Mouse (Mus musculus) right cerebral cortex, postnatal 10 days (tissue): ENCODE results near the gene Snx33.

Experiments
- DNase-seq, 2 experiments: peaks; one replicate each; pipeline ENCODE4 v3.0.0; 2021; ENCODE audit warnings: low spot score in 2 of 2

Snx33 gene

GRCm38 (mm10) chr9:56890522-56891250 is 37.5 kb downstream of the Snx33 start:
- peak; percentile 20 to 39 for DNase-seq

GRCm38 (mm10) chr9:56889817-56890216 is 38.4 kb downstream of the Snx33 start:
- DNase-seq, result peak; percentile 86 to 87

- DNase-seq, result peak in 1 of 2 experiments; percentile 36
These were observed 40.6 kb downstream of the Snx33 start for GRCm38 (mm10) chr9:56887581-56887980.

- DNase-seq, result no peak
These were observed 41.6 kb downstream of the Snx33 start for GRCm38 (mm10) chr9:56886601-56887000.

DNA sequence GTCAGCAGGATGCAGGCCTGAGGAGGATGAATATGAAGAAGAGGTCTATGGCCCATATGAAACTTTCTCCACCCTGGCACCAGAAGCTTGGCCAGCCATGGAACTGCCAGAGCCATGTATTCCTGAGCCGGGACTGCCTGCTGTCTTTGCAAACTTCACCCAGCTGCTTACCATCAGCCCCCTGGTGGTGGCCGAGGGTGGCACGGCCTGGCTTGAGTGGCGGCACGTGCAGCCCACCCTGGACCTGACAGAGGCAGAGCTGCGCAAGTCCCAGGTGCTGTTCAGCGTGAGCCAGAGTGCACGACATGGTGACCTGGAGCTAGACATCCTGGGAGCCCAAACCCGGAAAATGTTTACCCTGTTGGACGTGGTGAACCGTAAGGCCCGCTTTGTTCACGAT is 42.1 kb downstream of the Snx33 start:
- DNase-seq, result peak in 1 of 2 experiments; percentile 29

DNA sequence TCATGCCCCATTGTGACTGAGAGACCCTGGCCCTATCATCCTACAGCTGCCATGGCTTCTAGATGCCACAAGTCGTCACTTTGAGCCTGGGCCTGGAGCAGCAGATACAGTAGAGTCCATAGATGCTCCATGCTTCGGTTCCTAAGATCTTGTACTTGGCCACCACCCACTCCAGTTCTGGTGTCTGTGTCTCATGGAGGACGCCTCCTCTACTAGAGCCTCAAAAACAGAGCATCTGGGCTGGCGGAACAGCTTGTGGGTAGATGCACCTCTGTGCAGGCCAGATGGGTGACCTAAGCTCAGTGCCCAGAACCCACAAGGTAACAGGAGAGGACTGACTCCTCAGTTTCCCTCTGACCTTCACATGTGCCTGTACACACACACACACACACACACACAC is 43.8 kb downstream of the Snx33 start:
- no peak for DNase-seq

GRCm38 (mm10) chr9:56883470-56883869 is 44.7 kb downstream of the Snx33 start:
- DNase-seq, result no peak

- DNase-seq, result no peak
These were observed 45.4 kb downstream of the Snx33 start for GRCm38 (mm10) chr9:56882818-56883217.

GRCm38 (mm10) chr9:56882283-56882682 is 45.9 kb downstream of the Snx33 start:
- DNase-seq, result peak in 1 of 2 experiments; percentile 38

- DNase-seq, result peak; percentile 60 to 70
These were observed 46.6 kb downstream of the Snx33 start for GRCm38 (mm10) chr9:56881539-56882082.

DNA sequence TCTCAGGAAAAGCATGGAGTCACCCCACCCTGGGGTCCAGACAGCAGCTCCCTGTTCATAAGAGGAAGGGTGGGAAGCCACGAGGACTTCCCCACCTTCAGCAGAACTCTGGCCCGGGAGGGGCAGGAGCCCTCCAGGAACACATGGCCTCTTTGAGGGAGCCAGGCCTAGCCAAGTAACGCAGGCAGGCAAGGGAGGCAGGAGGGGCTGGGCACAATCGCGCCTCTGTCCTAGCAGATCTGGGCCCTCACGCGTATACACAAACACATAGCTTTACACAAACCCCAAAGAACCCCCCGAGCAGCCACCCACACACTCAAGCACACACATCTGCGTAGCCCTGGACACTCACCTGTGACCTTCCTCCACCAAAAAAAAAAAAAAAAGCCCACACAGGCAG is 47.4 kb downstream of the Snx33 start:
- DNase-seq, result peak; percentile 68 to 73

DNA sequence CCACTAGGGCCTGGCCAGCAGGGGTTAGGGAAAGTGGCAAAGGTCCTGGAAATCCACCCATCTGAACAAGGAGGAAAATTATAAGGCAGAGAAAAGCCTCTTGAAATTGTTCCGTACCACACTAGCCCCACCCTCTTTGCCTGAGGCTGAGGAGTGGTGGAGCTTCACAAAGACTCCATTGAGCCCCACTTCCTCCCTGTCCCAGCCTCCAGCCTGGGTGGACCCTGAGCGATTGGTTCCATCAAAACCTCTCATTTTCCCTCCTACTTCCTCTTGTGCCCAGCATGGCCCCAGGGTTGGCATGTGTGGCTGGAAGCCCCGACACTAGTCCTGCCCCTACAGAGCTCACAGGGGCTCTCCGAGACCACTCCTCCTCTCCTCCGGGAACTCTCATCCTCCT is 50.9 kb downstream of the Snx33 start:
- DNase-seq, result no peak

DNA sequence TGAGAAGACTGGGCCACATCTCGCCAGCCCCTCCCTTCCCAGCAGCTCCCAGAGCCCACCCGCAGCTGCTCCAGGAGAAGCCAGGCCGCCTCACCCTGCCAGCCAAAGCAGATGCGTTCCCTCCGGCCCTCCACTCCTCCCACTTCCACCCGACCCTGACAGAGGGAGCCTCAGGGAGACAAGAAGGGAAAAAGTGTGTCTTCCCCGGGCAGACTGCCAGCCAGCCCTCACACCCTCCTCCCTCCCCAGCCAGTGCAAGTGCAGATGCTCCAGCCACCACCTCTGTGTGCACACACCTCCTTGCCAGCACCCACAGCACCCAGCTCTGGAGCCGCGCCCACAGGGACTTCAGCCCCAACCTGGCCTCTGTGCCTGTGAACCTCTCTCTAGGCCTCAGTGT is 51.4 kb downstream of the Snx33 start:
- peak; percentile 78 to 83 for DNase-seq

DNA sequence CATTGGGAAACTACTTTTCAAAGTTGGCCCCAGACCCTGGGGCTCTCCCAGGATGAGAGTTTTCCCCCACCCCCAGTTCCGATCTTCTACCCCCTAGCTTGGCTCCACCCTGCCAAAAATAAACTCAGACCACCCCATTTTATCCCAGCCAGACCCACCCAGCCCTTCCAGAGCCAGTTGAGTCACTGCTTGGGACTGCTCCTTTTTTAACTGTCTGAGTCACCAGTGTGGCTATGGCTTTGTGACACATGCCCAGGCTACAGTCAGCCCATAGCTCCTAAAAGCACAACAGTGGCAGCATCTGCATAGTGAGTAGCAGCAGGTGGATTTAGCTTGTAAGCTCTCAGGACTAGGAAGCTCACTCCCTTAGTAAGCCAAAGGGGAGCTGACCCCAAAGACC is 55.1 kb downstream of the Snx33 start:
- no peak for DNase-seq

DNA sequence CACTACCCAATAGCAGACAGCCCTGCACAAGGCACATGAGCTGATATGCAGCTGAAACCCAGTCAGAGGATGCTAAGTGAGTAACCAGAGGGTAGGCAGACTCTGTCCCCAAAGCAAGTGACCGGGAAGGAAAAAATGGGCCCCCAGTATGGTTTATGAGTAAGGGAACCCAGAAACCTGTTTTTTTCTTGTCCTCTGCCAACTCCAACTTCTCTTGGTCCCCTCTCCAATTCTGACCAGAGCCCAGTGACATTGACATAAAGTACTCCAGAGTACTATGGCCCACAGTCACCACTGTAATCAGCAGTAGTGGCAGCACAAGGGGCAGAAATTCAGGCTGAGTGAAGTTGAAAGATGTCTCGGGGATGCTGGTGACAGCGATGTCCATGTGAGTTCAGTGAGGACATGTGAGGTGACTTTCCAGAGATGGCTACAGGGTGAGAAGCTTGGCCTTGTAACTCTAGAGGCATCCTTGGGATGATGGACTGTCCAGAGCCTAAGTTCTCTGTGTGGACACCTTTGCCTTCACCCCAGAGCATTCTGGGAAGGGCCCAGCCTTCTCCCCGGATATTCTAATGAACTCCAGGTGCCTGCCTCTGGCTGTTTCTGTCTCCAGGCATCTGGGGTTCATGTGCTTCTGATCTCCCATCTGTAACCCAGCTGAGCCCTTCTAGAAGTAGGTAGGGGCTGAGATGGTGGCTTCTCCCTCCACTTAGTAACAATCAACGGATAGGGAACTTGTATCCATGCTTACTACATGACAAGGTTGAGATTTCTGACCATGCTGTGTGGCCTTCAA is 55.9 kb downstream of the Snx33 start:
- no peak for DNase-seq

DNA sequence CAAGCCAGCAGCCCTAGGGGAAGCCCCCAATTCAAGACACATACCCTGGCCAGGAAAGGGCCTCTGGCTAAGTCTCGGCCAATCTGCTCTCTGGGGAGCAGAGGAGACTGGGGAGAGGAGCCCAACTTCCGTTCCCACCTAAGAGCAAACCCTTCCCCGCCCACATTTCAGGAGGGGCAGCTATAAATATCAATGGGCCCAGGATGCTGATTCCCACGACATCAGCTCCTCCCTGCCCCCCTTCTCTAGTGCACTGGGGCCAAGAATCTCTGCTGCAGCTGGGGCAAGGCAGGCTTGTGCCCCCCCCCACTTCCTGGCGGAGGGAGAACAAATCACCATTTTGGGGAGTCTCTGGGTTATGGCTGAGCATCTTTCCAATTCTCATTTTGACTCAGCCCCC is 57.0 kb downstream of the Snx33 start:
- DNase-seq, result peak in 1 of 2 experiments; percentile 56

GRCm38 (mm10) chr9:56870778-56871177 is 57.4 kb downstream of the Snx33 start:
- DNase-seq, result no peak

DNA sequence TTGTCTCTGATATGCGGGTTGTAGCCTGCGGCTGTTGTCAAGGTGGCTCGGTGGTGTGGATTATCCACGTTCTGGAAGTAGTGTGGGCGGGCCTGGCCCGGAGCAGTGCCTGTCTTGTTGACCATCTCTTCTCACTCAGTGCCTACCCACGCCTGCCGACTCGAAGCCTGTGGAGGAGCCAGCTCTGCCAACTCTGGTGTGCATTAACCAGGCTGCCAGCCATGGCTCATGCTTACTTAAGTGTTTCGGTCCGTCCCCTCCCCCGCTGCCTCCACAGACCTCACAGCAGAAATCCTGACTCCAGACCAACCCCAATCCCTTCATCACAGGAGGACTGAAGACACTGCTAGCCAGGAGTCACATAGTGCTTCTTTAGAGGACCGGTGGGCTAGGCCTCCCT is 58.6 kb downstream of the Snx33 start:
- peak; percentile 77 for DNase-seq

GRCm38 (mm10) chr9:56868292-56868691 is 59.9 kb downstream of the Snx33 start:
- DNase-seq, result peak; percentile 93 to 95
